Mouse (Mus musculus) bone marrow macrophage, adult 2 months (primary cell): ENCODE measurements around the gene Mdm2.

Source experiments
- CTCF ChIP-seq: IDR thresholded peaks from 2 replicates; pipeline ENCODE4 v1.5.1; 2012; ENCODE audit warnings: low read depth, mild to moderate bottlenecking, low read length, moderate library complexity
- POLR2A ChIP-seq: IDR thresholded peaks from 2 replicates; pipeline ENCODE4 v1.6.1; 2012; ENCODE audit warnings: mild to moderate bottlenecking, low read depth, low read length, borderline replicate concordance

DNA sequence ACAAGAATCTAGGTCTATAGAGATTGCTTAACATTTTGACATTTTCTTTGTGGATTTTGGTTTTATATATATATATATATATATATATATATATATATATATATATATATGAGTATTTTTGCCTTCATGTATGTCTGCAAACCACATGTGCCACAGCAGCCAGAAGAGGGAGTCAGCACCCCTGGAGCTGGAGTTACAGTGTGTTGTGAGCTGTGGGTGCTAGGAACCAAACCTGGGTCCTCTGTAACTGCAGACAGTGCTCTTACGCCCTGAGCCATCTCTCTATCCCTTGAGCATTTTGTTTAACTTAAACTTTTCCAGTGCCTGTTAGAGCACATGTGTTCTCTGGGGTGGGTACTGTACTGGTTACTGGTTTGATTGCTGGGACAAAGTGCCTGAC, 36.6 kb downstream of the Mdm2 start:
- no peak for TF ChIP-seq POLR2A
- TF ChIP-seq CTCF = no peak
